Mouse (Mus musculus): ENCODE results near the gene Medag. TPM values are rescaled to one million over a fixed set of nuclear protein-coding genes. Genes with fewer than 3 reads are reported as not detected.

Medag gene
- polyA plus RNA-seq, 1 experiment, result 0.57 TPM

- H3K27me3 ChIP-seq (ENCODE audit: control insufficient read depth, insufficient read depth, low read length), result no peaks in the 10 kb centered on the region
- H3K27ac ChIP-seq (ENCODE audit: insufficient read depth, low read length), result 0 out of 2 replicates have a peak overlapping the region, but pooled peaks have one; percentile 25
- DNase-seq (ENCODE audit: low read depth in 1 of 2, low spot score in 2 of 2), result no peak
- WGBS, result 15% methylated on average over 2 of the region's 2 CpGs
- no peaks in the 10 kb centered on the region for H3K36me3 ChIP-seq (ENCODE audit: control insufficient read depth, insufficient read depth, low read length)
- H3K4me3 ChIP-seq (ENCODE audit: extremely low read depth, insufficient read depth, insufficient read length), result no peak overlapping the region
- TF ChIP-seq POLR2A (IDR thresholded peaks at IDR 0.05; ENCODE audit: low read depth, low read length) (no peak), CTCF (IDR thresholded peaks at IDR 0.05; ENCODE audit: extremely low read depth, insufficient read depth, insufficient read length, insufficient replicate concordance) (no peak)
- peaks cover 6% of the 10 kb centered on the region; the same call in 1 of the 2 replicates for H3K4me1 ChIP-seq (ENCODE audit: control insufficient read depth, insufficient read depth, insufficient read length)
Measured at GRCm38 (mm10) chr5:149428810-149429255, 17.3 kb downstream of the Medag start.

DNA sequence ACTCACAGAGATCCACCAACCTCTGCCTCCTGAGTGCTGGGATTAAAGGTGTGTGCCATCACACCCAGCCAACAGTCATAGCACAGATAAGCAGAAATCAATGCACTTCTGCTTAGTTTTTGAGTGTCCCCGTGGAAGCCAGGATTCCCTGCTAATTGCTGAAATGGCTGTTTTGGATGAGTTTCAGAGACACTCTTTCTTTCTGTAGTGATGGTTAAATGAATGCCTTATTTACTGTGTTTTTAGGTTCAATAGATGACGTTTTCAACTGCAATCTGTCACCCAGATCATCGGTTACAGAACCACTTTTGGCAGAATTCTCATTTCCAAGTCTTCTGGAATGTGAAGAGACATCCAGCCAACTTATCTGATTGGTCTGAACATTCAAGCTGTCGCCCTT is 18.0 kb downstream of the Medag start:
- Histone ChIP-seq H3K4me3 (ENCODE audit: extremely low read depth, insufficient read depth, insufficient read length) (no peak overlapping the region), H3K4me1 (ENCODE audit: control insufficient read depth, insufficient read depth, insufficient read length) (peaks cover 9% of the 10 kb centered on the region; the same call in 1 of the 2 replicates), H3K36me3 (ENCODE audit: control insufficient read depth, insufficient read depth, low read length) (no peaks in the 10 kb centered on the region), H3K27me3 (ENCODE audit: control insufficient read depth, insufficient read depth, low read length) (no peaks in the 10 kb centered on the region), H3K27ac (ENCODE audit: insufficient read depth, low read length) (no peak overlapping the region)
- TF ChIP-seq CTCF (IDR thresholded peaks at IDR 0.05; ENCODE audit: extremely low read depth, insufficient read depth, insufficient read length, insufficient replicate concordance) (no peak), POLR2A (IDR thresholded peaks at IDR 0.05; ENCODE audit: low read depth, low read length) (no peak)
- 79% methylated on average over 4 of the region's 4 CpGs for WGBS
- DNase-seq (ENCODE audit: low read depth in 1 of 2, low spot score in 2 of 2), result no peak

DNA sequence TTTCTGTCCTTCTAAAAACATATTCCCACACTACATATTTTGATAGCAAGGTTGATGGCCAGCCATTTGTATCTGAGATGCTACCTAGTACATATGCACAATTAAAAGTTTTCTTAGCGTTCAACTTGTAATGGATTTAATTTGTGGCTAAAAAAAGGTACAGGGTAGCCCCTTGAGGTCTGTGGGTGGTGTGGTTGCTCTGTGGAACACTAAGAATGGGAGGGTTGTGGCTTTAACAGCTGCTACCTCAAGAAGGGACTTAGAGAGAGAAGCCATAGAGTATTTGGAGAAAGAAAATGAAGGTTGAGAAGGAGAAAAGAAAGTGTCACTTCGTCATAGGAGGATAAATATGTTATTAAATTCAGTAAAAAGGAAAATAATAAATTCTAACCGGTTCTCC is 19.4 kb downstream of the Medag start:
- TF ChIP-seq CTCF (IDR thresholded peaks at IDR 0.05; ENCODE audit: extremely low read depth, insufficient read depth, insufficient read length, insufficient replicate concordance) (no peak), POLR2A (IDR thresholded peaks at IDR 0.05; ENCODE audit: low read depth, low read length) (no peak)
- Histone ChIP-seq H3K27me3 (ENCODE audit: control insufficient read depth, insufficient read depth, low read length) (no peaks in the 10 kb centered on the region), H3K27ac (ENCODE audit: insufficient read depth, low read length) (no peak overlapping the region), H3K36me3 (ENCODE audit: control insufficient read depth, insufficient read depth, low read length) (no peaks in the 10 kb centered on the region), H3K4me1 (ENCODE audit: control insufficient read depth, insufficient read depth, insufficient read length) (peaks cover 9% of the 10 kb centered on the region; the same call in 1 of the 2 replicates), H3K4me3 (ENCODE audit: extremely low read depth, insufficient read depth, insufficient read length) (no peak overlapping the region)
- 28% methylated on average over 3 of the region's 3 CpGs for WGBS
- DNase-seq (ENCODE audit: low read depth in 1 of 2, low spot score in 2 of 2), result no peak

DNA sequence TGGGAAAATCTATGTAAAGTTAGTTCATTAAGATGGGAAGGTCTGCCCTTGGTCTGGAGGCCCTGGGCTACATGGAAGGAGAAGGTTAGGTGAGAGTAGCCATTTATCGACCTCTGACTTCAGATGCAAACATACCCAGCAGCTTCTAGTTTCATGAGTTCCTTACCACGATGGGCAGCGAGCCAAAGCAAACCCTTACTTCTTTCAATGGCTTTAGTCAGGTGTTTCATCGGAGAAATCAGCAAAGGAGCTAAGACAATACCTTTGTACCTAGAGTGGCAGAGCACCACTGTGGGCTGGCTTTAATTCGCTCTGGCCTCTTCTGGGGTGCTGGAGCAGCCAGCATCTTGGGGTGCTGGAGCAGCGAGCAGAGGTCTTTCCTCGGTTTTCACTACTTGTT is 22.1 kb downstream of the Medag start:
- WGBS, result 45% methylated on average over 7 of the region's 7 CpGs
- no peak overlapping the region for H3K27ac ChIP-seq (ENCODE audit: insufficient read depth, low read length)

DNA sequence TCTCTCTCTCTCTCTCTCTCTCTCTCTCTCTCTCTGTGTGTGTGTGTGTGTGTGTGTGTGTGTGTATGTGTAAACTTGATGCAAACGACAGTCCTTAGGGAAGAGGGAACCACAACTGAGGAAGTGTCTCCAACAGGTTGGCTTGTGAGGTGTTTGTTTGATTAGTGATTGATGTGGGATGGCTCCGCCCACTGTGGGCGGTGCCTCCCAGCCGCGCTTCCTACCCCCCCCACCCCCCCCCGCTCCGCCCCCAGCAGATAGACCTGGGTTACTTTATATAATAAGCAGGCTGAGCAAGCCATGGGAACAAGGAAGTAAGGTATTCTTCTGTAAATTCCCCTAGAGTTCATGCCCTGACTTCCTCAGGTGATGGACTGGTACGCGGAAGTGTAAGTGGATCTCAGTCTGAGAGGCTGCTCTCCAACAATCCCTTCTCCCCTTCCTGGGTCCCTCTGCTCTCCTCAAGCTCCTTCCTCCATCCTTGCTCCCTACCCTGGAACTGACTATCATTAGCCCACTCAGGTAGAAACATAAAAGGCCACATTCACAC is 22.7 kb downstream of the Medag start:
- Histone ChIP-seq H3K36me3 (ENCODE audit: control insufficient read depth, insufficient read depth, low read length) (no peaks in the 10 kb centered on the region), H3K27me3 (ENCODE audit: control insufficient read depth, insufficient read depth, low read length) (no peaks in the 10 kb centered on the region), H3K4me1 (ENCODE audit: control insufficient read depth, insufficient read depth, insufficient read length) (peaks cover 5% of the 10 kb centered on the region; the same call in 1 of the 2 replicates), H3K27ac (ENCODE audit: insufficient read depth, low read length) (no peak overlapping the region), H3K4me3 (ENCODE audit: extremely low read depth, insufficient read depth, insufficient read length) (no peak overlapping the region)
- 27% methylated on average over 9 of the region's 9 CpGs for WGBS
- no peak for DNase-seq (ENCODE audit: low read depth in 1 of 2, low spot score in 2 of 2)
- TF ChIP-seq POLR2A (IDR thresholded peaks at IDR 0.05; ENCODE audit: low read depth, low read length) (no peak), CTCF (IDR thresholded peaks at IDR 0.05; ENCODE audit: extremely low read depth, insufficient read depth, insufficient read length, insufficient replicate concordance) (no peak)

More for the DNA sequence above, 22.1 kb downstream of the Medag start:
- no peaks in the 10 kb centered on the region for H3K36me3 ChIP-seq (ENCODE audit: control insufficient read depth, insufficient read depth, low read length)
- DNase-seq (ENCODE audit: low read depth in 1 of 2, low spot score in 2 of 2), result no peak
- no peak for TF ChIP-seq POLR2A (IDR thresholded peaks at IDR 0.05; ENCODE audit: low read depth, low read length)
- no peak for TF ChIP-seq CTCF (IDR thresholded peaks at IDR 0.05; ENCODE audit: extremely low read depth, insufficient read depth, insufficient read length, insufficient replicate concordance)
- H3K27me3 ChIP-seq (ENCODE audit: control insufficient read depth, insufficient read depth, low read length), result no peaks in the 10 kb centered on the region
- H3K4me3 ChIP-seq (ENCODE audit: extremely low read depth, insufficient read depth, insufficient read length), result no peak overlapping the region
- H3K4me1 ChIP-seq (ENCODE audit: control insufficient read depth, insufficient read depth, insufficient read length), result peaks cover 9% of the 10 kb centered on the region; the same call in 1 of the 2 replicates

GRCm38 (mm10) chr5:149436541-149436940 is 25.0 kb downstream of the Medag start:
- TF ChIP-seq POLR2A (IDR thresholded peaks at IDR 0.05; ENCODE audit: low read depth, low read length) (no peak), CTCF (IDR thresholded peaks at IDR 0.05; ENCODE audit: extremely low read depth, insufficient read depth, insufficient read length, insufficient replicate concordance) (no peak)
- Histone ChIP-seq H3K4me3 (ENCODE audit: extremely low read depth, insufficient read depth, insufficient read length) (no peak overlapping the region), H3K27ac (ENCODE audit: insufficient read depth, low read length) (no peak overlapping the region), H3K4me1 (ENCODE audit: control insufficient read depth, insufficient read depth, insufficient read length) (peaks cover 9% of the 10 kb centered on the region; the same call in 1 of the 2 replicates), H3K36me3 (ENCODE audit: control insufficient read depth, insufficient read depth, low read length) (no peaks in the 10 kb centered on the region), H3K27me3 (ENCODE audit: control insufficient read depth, insufficient read depth, low read length) (no peaks in the 10 kb centered on the region)
- no peak for DNase-seq (ENCODE audit: low read depth in 1 of 2, low spot score in 2 of 2)
- WGBS, result 72% methylated on average over 3 of the region's 3 CpGs

DNA sequence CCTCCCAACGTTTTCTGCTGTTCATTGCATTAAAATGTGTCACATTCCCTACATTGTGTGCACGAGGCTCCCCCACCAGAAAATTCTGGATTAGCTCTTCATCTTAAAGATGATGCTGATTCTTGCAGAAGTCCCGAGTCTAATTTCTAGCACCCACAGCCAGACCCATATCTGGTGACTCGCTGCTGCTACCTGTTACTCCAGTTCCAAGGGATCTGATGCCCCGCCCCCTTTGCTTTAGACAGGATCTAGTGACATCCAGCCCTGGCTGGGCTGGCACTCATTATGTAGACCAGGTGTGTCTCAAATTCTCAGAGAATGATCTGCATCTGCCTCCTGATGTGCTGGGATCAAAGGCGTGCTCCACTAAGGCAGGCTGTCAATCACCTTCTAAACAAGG is 25.6 kb downstream of the Medag start:
- Histone ChIP-seq H3K4me3 (ENCODE audit: extremely low read depth, insufficient read depth, insufficient read length) (no peak overlapping the region), H3K27me3 (ENCODE audit: control insufficient read depth, insufficient read depth, low read length) (no peaks in the 10 kb centered on the region), H3K27ac (ENCODE audit: insufficient read depth, low read length) (no peak overlapping the region), H3K36me3 (ENCODE audit: control insufficient read depth, insufficient read depth, low read length) (no peaks in the 10 kb centered on the region), H3K4me1 (ENCODE audit: control insufficient read depth, insufficient read depth, insufficient read length) (peaks cover 9% of the 10 kb centered on the region; the same call in 1 of the 2 replicates)
- WGBS, result 86% methylated on average over 6 of the region's 6 CpGs
- no peak for TF ChIP-seq CTCF (IDR thresholded peaks at IDR 0.05; ENCODE audit: extremely low read depth, insufficient read depth, insufficient read length, insufficient replicate concordance)
- DNase-seq (ENCODE audit: low read depth in 1 of 2, low spot score in 2 of 2), result no peak

All from spleen, adult 2 months (tissue).